Mouse (Mus musculus): ENCODE data around the gene Hes3. TPM values are rescaled to one million over a fixed set of nuclear protein-coding genes. Genes with fewer than 3 reads are reported as not detected.

Gene Hes3
- total RNA-seq, 2 experiments from 2014 or later: not detected

DNA sequence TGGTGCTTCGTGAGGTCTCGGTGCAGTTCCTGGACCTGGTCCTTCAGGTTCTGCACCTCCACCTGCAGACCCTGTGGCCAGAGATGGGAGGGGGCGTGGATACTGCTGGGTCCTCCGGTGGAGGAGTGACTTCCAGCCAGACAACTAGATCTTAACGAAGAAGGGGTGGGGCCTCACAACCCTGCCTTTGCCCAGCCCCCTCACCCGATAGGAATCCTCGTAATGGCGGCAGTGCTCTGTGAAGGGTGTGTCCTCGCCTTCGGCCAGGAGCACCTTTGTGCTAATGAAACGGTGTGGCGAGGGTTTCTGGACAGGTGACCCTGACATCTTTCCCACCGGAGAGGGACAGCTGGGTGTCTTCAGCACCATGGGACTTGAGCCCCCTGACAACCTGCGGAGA lies 20.7 kb upstream of the Hes3 start:
- ATAC-seq (replicated peaks; ENCODE audit: low FRiP score, poor library complexity, severe bottlenecking): no peak

DNA sequence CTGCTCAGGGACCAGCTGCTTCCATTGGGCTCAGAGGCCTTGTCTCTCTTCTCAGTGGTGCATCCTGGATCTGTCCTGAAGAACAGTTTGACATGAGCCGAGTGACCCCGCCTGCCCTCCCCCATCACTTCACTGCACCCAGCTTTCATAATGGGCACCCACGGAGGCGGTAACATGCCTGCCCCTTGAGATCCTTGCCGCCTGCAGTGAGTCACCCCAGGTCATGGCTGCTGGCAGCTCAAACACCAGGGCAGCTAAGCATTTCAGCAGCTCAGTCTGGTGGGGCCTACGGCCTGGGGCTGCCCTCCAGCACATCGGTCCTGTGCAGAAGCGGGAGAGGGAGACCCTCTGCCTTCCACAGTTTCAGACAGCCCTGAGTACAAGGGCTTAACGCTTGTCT lies 16.1 kb upstream of the Hes3 start:
- ATAC-seq (replicated peaks; ENCODE audit: low FRiP score, poor library complexity, severe bottlenecking): no peak

DNA sequence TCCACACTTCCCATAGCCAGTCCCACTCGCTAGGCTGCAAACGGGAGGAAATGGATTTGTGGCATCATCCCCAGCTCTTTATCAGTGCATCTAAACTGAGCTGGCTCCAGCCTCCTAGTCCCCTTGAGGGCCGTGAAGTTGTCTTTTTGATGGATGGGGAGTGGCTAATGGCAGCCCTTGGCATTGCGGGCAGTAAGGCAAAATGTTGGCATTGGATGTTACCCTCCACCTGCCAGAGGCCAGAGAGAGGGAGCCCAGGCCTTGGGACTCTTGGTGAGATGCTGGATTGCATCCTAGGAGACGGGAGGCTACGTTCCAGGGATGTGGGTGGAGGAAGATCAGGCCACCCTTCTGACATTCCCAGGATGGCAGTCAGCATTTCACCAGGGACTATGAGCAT lies 14.5 kb upstream of the Hes3 start:
- no peak for ATAC-seq (replicated peaks; ENCODE audit: low FRiP score, poor library complexity, severe bottlenecking)

DNA sequence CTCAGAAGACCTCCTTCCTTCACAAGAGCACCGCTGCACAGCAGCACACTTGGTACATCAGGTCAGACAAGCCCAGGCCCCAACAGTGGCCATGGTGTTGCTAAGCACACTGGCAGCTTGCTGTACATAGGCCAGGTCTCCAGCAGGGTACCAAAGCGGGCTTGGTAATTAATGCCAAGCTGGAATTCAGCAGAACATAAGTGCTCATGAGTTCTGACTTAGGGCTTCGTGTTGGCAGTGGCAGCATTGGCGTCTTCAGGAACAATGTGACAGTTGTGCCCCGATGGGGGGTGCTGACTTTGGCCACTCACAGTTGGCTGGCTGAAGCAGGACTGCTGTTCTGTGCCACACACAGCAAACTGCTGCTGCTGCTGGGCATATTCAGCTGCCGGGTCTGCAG lies 13.2 kb upstream of the Hes3 start:
- no peak for ATAC-seq (replicated peaks; ENCODE audit: low FRiP score, poor library complexity, severe bottlenecking)

DNA sequence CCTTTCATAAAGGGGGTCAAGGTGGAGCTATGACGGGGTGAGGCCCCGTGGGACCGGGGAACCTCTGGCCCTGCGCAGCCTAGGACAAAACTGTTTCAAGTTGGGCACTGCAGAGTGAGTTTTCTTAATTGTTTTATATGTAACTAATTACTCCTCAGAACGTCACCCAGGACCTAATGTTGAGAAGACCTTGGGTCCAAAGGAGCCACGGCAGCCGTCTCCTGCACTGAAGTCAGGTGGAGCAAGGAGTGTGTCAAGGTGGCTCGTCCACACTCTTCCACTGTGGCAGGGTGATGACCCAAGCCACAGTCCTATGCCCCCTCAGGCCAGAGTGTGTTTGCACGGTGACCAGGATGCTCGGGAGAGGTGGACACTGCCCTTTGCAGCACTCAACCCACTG lies 11.7 kb upstream of the Hes3 start:
- no peak for ATAC-seq (replicated peaks; ENCODE audit: low FRiP score, poor library complexity, severe bottlenecking)

DNA sequence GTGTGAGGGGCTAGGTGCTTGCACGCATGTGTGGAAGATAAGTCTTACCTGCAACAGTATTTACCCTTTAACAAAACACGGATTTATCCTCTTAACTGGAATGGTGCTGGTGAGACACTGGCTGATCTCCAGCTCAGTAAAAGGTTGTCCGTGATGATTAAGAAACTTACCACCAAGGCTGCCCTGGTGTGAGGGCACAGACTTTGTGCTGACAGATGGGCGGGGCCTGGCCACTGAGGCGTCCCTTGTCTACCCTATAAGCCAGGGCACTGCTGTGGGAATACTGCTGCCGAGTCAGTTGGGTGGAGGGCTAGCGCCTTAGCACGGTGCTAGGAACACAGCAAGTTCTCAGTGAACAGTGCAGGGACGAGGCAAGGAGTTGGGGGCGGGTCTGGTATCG lies 10.6 kb upstream of the Hes3 start:
- no peak for ATAC-seq (replicated peaks; ENCODE audit: low FRiP score, poor library complexity, severe bottlenecking)

DNA sequence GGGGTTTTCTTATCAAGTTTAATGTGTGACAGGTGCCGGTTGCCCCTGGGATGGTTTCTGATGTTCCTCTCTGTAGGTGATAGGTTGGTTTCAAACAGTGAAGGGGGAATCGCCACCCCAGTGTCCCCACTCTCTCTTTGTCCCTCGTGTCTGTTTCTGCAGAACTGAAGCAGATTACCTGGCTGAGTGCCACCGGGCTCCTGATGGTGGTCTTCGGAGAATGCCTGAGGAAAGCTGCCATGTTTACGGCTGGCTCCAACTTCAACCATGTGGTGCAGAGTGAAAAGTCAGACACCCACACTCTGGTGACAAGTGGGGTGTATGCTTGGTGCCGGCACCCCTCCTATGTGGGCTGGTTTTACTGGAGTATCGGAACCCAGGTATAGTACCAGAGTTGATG lies 8.9 kb upstream of the Hes3 start:
- ATAC-seq (replicated peaks; ENCODE audit: low FRiP score, poor library complexity, severe bottlenecking): no peak

DNA sequence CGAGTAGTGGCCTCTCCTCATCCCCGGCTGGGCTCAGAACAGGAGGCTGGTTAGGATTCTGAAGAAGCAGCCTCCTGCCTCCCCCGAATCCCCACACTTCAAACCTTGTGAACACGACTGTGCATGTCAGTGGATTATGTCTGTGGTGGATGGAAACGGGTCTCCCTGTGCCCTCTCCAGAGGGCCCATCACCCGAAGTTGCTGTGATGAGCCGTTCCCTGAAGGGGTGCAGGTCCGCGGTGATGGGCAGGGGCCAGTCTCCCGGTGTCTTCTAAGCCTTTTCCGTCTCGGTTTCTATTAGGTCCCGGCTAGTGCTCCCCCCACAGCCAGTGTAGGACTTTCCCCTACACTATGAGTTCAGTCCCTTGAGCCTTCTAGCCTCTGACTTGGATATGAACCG lies 7.4 kb upstream of the Hes3 start:
- ATAC-seq (replicated peaks; ENCODE audit: low FRiP score, poor library complexity, severe bottlenecking): no peak

DNA sequence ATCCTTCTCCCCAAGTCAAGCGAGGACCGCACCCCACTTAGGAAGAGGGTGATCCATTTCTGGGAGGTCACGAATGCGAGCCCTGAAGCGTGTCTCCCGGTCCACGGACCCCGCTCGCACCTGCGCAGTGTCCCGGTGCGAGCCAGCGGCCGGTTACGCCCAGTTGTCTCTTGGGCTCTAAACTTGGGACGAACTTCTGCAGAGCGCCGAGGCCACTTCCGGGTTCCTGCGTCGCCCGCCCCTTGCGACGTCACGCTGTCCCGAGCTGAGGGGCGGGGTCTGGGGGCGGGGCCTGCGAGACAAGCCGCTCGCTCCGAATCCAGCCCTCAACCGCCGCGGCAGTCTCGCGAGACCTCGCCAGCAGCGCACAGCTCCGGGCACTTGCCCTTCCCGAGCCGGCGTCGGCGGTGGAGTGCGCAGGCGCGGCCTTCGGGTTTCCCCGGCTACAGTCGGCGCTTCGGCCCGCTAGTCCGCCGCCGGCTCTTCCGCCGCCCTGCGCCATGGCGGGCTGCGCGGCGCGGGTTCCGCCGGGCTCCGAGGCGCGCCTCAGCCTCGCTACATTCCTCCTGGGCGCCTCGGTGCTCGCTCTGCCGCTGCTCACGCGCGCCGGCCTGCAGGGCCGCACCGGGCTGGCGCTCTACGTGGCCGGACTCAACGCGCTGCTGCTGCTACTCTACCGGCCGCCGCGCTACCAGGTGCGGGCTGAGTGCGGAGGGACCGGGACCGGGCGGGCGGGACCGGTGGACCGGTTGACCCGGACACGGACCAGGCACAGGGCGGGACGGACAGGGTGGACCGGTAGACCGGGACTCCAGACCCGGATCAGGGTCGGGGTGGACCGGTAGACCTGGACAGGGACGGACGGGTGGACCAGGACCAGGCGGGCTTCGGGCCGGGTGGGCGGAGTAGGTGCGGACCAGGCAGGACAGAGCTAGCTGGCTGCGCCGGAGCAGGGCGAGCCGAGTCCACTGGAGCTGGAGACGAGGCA lies 5.7 kb upstream of the Hes3 start, which contains the start of gene Icmt:
Gene Icmt (plus strand): TSS at position 354 of the 988 bp plus-strand sequence.
- ATAC-seq (replicated peaks; ENCODE audit: low FRiP score, poor library complexity, severe bottlenecking): peak; percentile 86

DNA sequence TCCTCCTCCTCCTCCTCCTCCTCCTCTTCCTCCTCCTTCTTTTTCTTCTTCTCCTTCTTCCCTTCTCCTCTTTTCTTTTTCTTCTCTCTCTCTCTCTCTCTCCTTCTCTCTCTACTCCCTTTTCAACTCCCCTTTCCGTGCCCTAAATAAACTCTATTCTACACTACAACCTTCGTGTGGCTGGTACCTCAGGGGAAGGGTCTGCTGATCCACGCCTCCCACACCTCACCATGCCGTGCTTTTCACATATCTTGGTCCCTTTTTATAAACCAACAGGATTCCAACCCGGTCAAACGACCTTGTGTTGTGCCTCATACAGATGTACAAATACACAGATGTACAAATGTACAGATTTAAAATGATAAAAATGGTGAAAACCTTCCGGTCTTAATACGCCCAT lies 4.9 kb upstream of the Hes3 start:
- ATAC-seq (replicated peaks; ENCODE audit: low FRiP score, poor library complexity, severe bottlenecking): no peak

DNA sequence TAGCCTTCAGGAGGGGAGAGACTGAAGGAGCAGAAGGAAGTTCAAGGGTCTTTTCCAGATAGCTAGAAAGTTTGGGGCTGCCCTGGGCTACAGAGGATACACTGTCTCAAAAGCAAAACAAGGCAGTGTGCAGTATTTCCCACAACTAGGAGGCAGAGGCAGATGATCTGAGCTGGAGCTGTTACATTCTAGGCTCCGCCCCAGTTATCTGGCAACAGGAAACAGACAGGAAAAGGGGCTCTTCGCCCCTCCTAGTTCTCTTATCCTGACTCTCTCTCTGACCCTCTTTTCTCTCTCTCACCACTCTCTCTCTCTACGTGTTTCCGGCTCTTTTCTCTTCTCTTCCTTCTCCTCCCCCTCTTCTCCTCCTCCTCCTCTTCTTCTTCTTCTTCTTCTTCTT lies 4.5 kb upstream of the Hes3 start:
- no peak for ATAC-seq (replicated peaks; ENCODE audit: low FRiP score, poor library complexity, severe bottlenecking)

DNA sequence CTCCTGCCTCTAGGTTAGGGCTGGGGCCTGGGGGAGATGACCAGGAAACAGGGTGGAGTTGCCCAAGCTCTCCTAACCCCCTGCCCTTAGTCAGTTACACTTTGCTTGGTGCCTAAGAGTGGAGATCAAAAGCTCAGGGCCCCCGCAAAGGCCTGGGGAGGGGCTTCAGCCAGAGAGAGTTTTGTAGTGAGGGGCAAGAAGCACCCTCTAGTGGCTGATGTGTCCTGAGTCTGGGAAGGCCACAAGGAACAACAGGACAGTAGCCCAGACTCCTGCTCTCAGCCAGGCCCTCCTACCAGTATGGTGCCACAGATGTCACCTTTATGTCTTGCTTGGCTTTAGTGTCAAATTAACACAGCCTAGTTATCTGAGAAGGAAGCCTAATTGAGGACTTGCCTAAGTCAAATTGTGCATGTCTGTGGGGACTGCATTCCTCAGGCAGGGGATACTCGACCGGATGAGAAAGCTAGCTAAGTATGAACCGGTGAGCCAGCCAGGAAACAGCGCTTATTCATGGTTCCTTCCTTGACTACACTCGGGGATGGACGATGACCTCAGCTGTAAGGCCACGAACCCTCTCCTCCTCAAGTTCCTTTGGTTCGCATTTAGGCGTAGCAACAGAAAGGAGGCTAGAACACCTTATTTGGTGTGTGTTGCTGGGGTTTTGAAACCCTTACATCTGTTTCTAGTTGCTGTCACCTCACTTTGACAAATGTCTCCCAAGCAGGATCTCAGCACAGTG lies 2.9 kb upstream of the Hes3 start:
- ATAC-seq (replicated peaks; ENCODE audit: low FRiP score, poor library complexity, severe bottlenecking): no peak

DNA sequence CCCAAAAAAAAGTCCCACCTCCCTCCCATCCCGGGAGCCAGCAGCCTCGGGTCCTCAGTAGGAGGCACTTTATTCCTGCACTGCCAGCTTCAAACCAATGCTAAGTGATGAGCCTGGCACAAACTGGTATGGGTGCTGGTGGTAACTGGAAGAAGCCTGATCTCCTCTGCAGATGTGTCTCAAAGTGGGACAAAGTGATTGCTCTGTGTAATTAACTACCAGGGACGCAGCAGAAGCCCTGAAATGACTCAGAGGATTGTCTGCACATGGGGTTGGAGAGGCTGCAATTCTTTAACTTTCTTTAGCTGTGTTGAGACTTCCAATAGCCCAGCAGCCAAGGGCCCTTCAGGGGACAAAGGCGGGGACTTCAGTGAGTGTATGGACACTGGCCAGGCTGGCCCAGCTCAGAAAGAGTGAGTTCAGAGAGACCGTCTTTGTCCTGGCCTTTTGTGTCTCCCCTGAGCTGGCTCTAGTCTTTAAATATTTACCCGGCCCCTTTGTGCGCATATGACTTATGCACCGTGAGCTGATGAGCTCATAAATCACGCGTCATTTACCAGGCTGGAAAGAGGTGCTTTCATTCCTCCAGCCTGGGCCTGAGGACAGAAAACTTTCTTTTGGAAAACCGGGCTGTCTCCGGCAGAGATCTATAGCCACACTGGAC lies 772 bp upstream of the Hes3 start:
- ATAC-seq (replicated peaks; ENCODE audit: low FRiP score, poor library complexity, severe bottlenecking): no peak

DNA sequence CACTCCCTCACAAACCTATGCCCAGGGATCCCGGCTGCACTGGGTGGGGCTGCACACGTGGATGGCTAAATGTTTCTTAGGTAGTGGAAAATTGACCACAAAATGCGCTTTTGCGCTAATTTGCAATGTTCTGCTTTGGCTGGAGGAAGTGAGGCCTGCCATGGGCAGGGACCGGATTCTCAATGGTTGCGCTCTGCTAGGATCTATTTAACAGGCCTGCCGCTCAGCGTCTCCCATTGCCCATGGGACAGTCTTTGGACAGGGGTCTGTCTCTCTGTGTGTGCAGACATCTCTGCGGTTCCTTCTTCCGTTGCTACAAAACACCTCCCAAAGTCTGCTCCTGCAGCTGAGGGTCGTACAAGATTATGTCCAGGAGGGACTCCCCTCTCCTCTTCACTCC lies 471 bp downstream of the Hes3 start:
- no peak for ATAC-seq (replicated peaks; ENCODE audit: low FRiP score, poor library complexity, severe bottlenecking)

DNA sequence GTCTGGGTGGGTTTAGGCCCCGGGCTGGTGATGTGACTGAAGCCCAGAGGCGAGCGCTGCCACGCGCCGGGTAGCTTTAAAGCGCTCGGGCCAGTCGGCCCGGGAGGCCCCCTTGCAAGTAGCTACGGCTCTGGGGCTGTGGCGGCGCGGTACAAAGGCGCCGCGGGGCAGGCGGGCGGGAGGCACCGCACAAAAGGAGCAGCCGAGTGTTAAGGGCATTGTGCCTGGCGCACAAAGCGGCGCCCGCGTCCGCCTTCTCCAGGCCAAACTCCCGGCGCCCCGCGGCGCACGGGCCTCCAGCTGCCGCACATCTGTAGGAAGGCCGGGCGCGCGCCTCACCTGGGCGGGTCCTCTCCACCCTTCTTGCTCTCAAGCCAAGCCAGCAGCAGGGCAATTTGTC lies 1.1 kb downstream of the Hes3 start:
- no peak for ATAC-seq (replicated peaks; ENCODE audit: low FRiP score, poor library complexity, severe bottlenecking)

DNA sequence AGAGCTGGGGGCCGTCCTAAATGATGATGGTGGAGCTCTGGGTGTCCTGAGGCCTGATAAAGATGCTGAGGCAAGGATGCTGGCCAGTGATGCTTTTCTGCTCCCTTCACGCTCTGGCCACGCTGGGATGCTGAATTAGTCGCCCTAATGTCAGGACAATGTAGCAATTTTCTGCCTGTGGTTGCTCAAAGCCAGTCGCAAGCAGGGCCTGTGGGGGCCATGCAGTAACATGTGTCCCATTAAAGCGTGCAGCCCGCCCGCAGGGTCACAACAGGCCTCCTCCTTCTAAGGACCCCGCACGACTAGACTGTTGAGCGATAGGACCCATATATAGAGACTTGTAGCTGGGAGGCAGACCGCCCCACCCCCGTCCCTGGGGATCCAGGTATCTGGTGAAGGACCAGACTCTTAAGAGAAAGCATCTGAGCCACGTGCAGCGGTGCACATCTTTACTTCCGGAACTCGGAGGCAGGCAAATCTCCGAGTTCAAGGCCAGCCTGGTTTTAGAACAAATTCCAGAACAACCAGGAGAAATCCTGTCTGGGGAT lies 3.0 kb downstream of the Hes3 start:
- ATAC-seq (replicated peaks; ENCODE audit: low FRiP score, poor library complexity, severe bottlenecking): no peak

DNA sequence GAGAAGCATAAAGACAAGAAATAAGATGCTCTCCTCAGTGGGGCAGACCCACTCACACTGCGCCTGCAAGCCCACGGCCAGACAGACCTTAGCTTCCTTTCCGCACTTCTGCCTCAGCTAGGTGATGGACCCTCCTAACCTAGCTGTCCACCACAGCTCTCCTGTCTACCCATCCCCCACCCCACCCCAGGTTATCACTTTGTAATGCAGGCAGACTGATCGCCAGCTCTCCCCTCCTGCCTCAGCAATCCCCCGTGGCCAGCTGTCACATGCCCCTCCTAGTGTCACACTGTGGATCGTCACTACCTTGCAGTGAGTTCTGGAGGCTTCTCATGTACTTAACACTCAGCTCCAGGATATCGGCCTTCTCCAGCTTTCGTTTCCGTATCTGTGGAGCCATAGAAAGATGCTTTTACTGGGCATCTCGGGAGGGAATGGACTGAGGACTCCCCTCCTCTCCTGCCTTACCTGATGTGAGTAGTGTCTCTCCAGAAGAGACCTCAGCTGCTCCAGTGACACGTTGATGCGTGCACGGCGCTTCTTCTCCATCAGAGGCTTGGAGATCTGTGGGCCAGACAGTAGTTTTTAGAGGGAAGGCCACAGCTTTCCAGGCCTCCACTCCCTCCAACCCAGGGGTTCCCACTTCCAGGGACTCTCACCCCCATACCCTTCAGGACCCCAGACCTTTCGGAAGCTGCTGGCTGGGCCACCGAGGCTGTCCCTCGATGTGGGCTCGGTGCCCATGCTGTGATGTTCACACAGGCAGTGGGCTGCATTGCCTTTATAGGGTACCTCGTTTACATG lies 3.9 kb downstream of the Hes3 start:
- no peak for ATAC-seq (replicated peaks; ENCODE audit: low FRiP score, poor library complexity, severe bottlenecking)

DNA sequence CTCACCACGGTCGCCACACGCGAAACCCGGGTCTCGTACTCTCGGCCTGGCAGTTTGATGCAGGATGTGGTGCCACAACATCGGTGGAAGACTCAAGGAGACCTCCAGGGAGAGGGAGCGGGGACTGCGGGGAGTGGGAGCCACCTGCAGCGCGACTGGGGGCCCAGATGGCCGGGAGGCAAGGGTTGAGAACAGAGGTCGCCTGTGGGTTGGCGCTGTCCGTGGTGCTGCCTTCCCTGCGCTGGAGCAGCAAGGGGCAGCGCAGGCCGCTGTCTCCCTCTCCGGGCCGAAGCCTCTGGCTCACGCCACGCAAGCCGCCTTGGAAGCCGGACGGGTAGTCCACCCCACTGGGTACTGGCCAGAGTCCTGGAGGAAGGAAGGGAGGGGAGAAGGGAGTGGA lies 4.6 kb downstream of the Hes3 start:
- ATAC-seq (replicated peaks; ENCODE audit: low FRiP score, poor library complexity, severe bottlenecking): no peak

DNA sequence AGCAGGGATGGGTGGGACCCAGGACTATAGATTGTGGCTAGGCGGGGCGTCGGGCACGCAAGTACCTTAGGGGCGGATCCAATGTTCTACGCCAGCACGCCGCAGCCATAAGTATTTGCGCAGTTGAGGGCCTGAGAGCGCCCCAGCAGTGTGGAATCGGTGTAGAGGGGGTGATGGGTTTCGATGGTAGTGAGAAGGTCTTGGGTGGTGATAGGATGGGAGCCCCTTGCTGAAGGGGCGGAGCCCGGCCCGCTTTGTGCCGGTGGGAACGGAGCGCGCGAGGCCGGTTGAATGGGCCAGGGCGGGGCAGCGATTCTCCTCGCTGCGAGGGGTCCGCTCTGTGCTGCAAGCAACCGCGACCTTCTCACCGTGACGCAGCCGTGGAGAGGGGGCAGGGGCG lies 5.3 kb downstream of the Hes3 start:
- no peak for ATAC-seq (replicated peaks; ENCODE audit: low FRiP score, poor library complexity, severe bottlenecking)

DNA sequence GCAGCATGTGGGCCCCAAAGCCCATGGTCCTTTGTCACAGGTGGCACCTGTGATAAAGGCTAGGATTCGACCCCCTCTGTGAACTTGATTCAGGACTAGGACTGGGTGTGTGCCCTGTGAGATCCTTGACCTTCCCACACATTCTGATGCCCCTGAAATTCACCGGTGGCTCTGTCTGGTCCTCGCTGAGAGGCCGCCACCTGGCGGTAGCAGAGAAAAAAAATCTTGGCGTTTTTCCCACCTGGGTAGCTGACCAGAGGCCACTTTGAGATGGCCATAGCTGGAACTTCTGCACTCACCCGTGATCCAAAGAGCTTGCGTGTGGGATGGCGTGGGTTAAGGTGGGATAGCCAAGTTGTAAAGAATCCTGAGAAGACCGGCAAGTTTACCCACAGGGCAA lies 6.0 kb downstream of the Hes3 start:
- no peak for ATAC-seq (replicated peaks; ENCODE audit: low FRiP score, poor library complexity, severe bottlenecking)
